ENCODE assay signal across 10 mouse cellular contexts in the genomic region with DNA sequence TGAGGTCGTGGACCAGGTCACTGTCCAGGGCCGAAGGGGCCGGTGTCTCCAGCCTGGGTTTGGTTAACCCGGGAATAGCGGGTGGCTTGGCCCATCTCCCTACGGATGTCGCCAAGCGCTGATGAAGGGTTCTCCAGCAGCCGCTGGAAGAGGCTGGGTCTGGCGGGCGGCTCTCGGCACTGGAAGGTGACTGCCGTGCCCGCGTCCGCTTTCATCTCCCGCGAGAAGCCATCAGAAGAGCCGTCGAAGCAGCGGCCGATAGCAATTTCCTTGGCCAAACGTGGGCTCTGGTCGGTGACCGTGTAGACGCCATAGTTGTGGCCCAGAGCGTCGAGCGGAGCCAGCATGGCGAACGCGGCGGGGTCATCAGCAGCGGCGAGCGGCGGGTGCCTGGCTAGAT. TPM values are rescaled to one million over a fixed set of nuclear protein-coding genes. Genes with fewer than 3 reads are reported as not detected.
DNase-seq lines count a peak whose midpoint lies in the region; ATAC-seq and TF ChIP-seq lines count a peak whose summit lies in the region.
"Had no signal": no experiment of that assay in that cellular context is flagged by ENCODE, and none has a peak within 500 bp of the region (broad histone marks: within the 10 kb centered on the region; RNA-seq: fewer than 3 reads in every experiment).

No protein-coding gene starts in this region.

- DNase-seq in lung, embryonic 14.5 days = no peak
- DNase-seq in lung, adult 2 months = no peak
- no peak for DNase-seq in ovary, postnatal 10 days (ENCODE audit: low spot score)
- DNase-seq in frontal cortex, postnatal 36 days (ENCODE audit: low spot score in 2 of 2) = no peak
- DNase-seq: heart, adult 2 months; left cerebral cortex, postnatal 4 days had no signal

- H3K9me3 ChIP-seq in lung, embryonic 14.5 days (ENCODE audit: low read depth, low read length) = no peaks in the 10 kb centered on the region; the same call in 1 of the 2 replicates
- H3K9me3 ChIP-seq in forebrain, embryonic 12.5 days = 0 out of 2 replicates have a peak, but pooled peaks cover 3% of the 10 kb centered on the region
- no peaks in the 10 kb centered on the region for H3K9me3 ChIP-seq in limb, embryonic 12.5 days
- no peaks in the 10 kb centered on the region for H3K9me3 ChIP-seq in stomach, embryonic 15.5 days

- peak overlapping the region; percentile 61 for H3K4me2 ChIP-seq in lung, embryonic 14.5 days
- peak overlapping the region; percentile 53 for H3K4me2 ChIP-seq in forebrain, embryonic 12.5 days
- peak overlapping the region; percentile 56 for H3K4me2 ChIP-seq in limb, embryonic 12.5 days
- peak overlapping the region; percentile 75 for H3K4me2 ChIP-seq in stomach, embryonic 15.5 days

- WGBS in lung, embryonic 14.5 days = 7% methylated on average over 37 of the region's 37 CpGs
- WGBS in lung, adult 2 months = 16% methylated on average over 37 of the region's 37 CpGs
- 12% methylated on average over 37 of the region's 37 CpGs for WGBS in forebrain, embryonic 12.5 days
- WGBS in limb, embryonic 12.5 days = 9% methylated on average over 37 of the region's 37 CpGs
- WGBS in stomach, embryonic 15.5 days = 11% methylated on average over 37 of the region's 37 CpGs

- TF ChIP-seq POLR2A in lung, adult 2 months (IDR thresholded peaks at IDR 0.05; ENCODE audit: borderline replicate concordance, extremely low read depth, low read depth, low read length) = no peak

- H3K4me1 ChIP-seq in lung, embryonic 14.5 days (ENCODE audit: insufficient read depth) = no peaks in the 10 kb centered on the region
- peaks cover 6% of the 10 kb centered on the region for H3K4me1 ChIP-seq in lung, adult 2 months (ENCODE audit: control insufficient read depth, insufficient read depth, low read length)
- peaks cover 19% of the 10 kb centered on the region for H3K4me1 ChIP-seq in forebrain, embryonic 12.5 days
- H3K4me1 ChIP-seq in limb, embryonic 12.5 days (replicated peaks) = peaks cover 16% of the 10 kb centered on the region
- H3K4me1 ChIP-seq in stomach, embryonic 15.5 days = peaks cover 20% of the 10 kb centered on the region

- TF ChIP-seq CTCF in lung, embryonic 14.5 days (IDR thresholded peaks at IDR 0.05; ENCODE audit: low read depth) = no peak
- TF ChIP-seq CTCF in lung, adult 2 months (IDR thresholded peaks at IDR 0.05; ENCODE audit: insufficient read depth, low read length) = no peak

- no peaks in the 10 kb centered on the region for H3K36me3 ChIP-seq in lung, embryonic 14.5 days (ENCODE audit: insufficient read depth)
- no peaks in the 10 kb centered on the region for H3K36me3 ChIP-seq in forebrain, embryonic 12.5 days (replicated peaks)
- H3K36me3 ChIP-seq in limb, embryonic 12.5 days = no peaks in the 10 kb centered on the region
- no peaks in the 10 kb centered on the region for H3K36me3 ChIP-seq in stomach, embryonic 15.5 days

- H3K27ac ChIP-seq in lung, embryonic 14.5 days (ENCODE audit: low read depth) = no peak overlapping the region
- H3K27ac ChIP-seq in forebrain, embryonic 12.5 days = no peak overlapping the region
- no peak overlapping the region for H3K27ac ChIP-seq in limb, embryonic 12.5 days
- H3K27ac ChIP-seq in stomach, embryonic 15.5 days = no peak overlapping the region
- H3K27ac ChIP-seq: heart, adult 2 months had no signal

- peak overlapping the region; percentile 40 for H3K4me3 ChIP-seq in lung, embryonic 14.5 days (ENCODE audit: low read depth, low read length)
- no peak overlapping the region for H3K4me3 ChIP-seq in lung, adult 2 months (replicated peaks; ENCODE audit: extremely low read depth, low read depth, low read length)
- H3K4me3 ChIP-seq in forebrain, embryonic 12.5 days (replicated peaks) = peak overlapping the region; percentile 41
- H3K4me3 ChIP-seq in limb, embryonic 12.5 days (replicated peaks) = peak overlapping the region; percentile 41
- peak overlapping the region; percentile 35 for H3K4me3 ChIP-seq in stomach, embryonic 15.5 days (replicated peaks)
- H3K4me3 ChIP-seq: heart, adult 2 months had no signal

- no peak for ATAC-seq in lung, embryonic 14.5 days (ENCODE audit: insufficient read depth)
- no peak for ATAC-seq in forebrain, embryonic 12.5 days (ENCODE audit: low FRiP score)
- ATAC-seq in limb, embryonic 12.5 days (ENCODE audit: insufficient number of reproducible peaks, insufficient read depth, low FRiP score, low TSS enrichment, low read depth) = no peak
- ATAC-seq in stomach, embryonic 15.5 days (ENCODE audit: insufficient read depth, low FRiP score, low read depth) = no peak
- ATAC-seq: Patski had no signal

- H3K27me3 ChIP-seq in lung, embryonic 14.5 days (ENCODE audit: insufficient read depth, low read length) = peaks cover 69% of the 10 kb centered on the region
- H3K27me3 ChIP-seq in forebrain, embryonic 12.5 days = peaks cover 96% of the 10 kb centered on the region
- H3K27me3 ChIP-seq in limb, embryonic 12.5 days = peaks cover 100% of the 10 kb centered on the region
- H3K27me3 ChIP-seq in stomach, embryonic 15.5 days (replicated peaks) = peaks cover 76% of the 10 kb centered on the region

- no peak overlapping the region for H3K9ac ChIP-seq in lung, embryonic 14.5 days
- no peak overlapping the region; the same call in 1 of the 2 replicates for H3K9ac ChIP-seq in forebrain, embryonic 12.5 days
- H3K9ac ChIP-seq in limb, embryonic 12.5 days (replicated peaks) = no peak overlapping the region
- H3K9ac ChIP-seq in stomach, embryonic 15.5 days = no peak overlapping the region

RNA-seq across cellular contexts. Expression of gene Cilp2, which starts 6.6 kb away (rescaled TPM):
- polyA plus RNA-seq in lung, embryonic 14.5 days (2014; fragmentation: Nextera tagmentation; extraction: Ambion mirVana) = 0.25 and 0.31 TPM in 2 replicates
- polyA plus RNA-seq in lung, adult 2 months (2012; rRNA removed) = 3.1 TPM in 2 replicates
- 0.77 and 1.1 TPM in 2 replicates for polyA plus RNA-seq in forebrain, embryonic 12.5 days (2016; fragmentation: Nextera tagmentation; extraction: Ambion mirVana)
- 0.78 and 0.79 TPM in 2 replicates for polyA plus RNA-seq in limb, embryonic 12.5 days (2016; fragmentation: Nextera tagmentation; extraction: Ambion mirVana)
- polyA plus RNA-seq in stomach, embryonic 15.5 days (2015; fragmentation: Nextera tagmentation; extraction: Ambion mirVana) = 0.83 and 0.95 TPM in 2 replicates

RNA-seq across cellular contexts. Expression of gene Tssk6, which starts 21.1 kb away (rescaled TPM):
- polyA plus RNA-seq in lung, embryonic 14.5 days (2014; fragmentation: Nextera tagmentation; extraction: Ambion mirVana) = 3.8 and 4.3 TPM in 2 replicates
- polyA plus RNA-seq in lung, adult 2 months (2012; rRNA removed) = 0.70 and 1.0 TPM in 2 replicates
- 4.2 and 4.3 TPM in 2 replicates for polyA plus RNA-seq in forebrain, embryonic 12.5 days (2016; fragmentation: Nextera tagmentation; extraction: Ambion mirVana)
- 6.2 and 7.3 TPM in 2 replicates for polyA plus RNA-seq in limb, embryonic 12.5 days (2016; fragmentation: Nextera tagmentation; extraction: Ambion mirVana)
- 3.1 and 3.9 TPM in 2 replicates for polyA plus RNA-seq in stomach, embryonic 15.5 days (2015; fragmentation: Nextera tagmentation; extraction: Ambion mirVana)

RNA-seq across cellular contexts. Expression of gene Ndufa13, which starts 21.5 kb away (rescaled TPM):
- polyA plus RNA-seq in lung, embryonic 14.5 days (2014; fragmentation: Nextera tagmentation; extraction: Ambion mirVana) = 163 and 171 TPM in 2 replicates
- polyA plus RNA-seq in lung, adult 2 months (2012; rRNA removed) = 96.8 and 103 TPM in 2 replicates
- polyA plus RNA-seq in forebrain, embryonic 12.5 days (2016; fragmentation: Nextera tagmentation; extraction: Ambion mirVana) = 165 and 168 TPM in 2 replicates
- 171 and 172 TPM in 2 replicates for polyA plus RNA-seq in limb, embryonic 12.5 days (2016; fragmentation: Nextera tagmentation; extraction: Ambion mirVana)
- 183 and 190 TPM in 2 replicates for polyA plus RNA-seq in stomach, embryonic 15.5 days (2015; fragmentation: Nextera tagmentation; extraction: Ambion mirVana)

RNA-seq across cellular contexts. Expression of gene Yjefn3, which starts 21.7 kb away (rescaled TPM):
- polyA plus RNA-seq in lung, embryonic 14.5 days (2014; fragmentation: Nextera tagmentation; extraction: Ambion mirVana) = 3.6 and 4.3 TPM in 2 replicates
- 3.5 and 5.3 TPM in 2 replicates for polyA plus RNA-seq in lung, adult 2 months (2012; rRNA removed)
- 7.0 and 9.8 TPM in 2 replicates for polyA plus RNA-seq in forebrain, embryonic 12.5 days (2016; fragmentation: Nextera tagmentation; extraction: Ambion mirVana)
- 6.0 and 7.4 TPM in 2 replicates for polyA plus RNA-seq in limb, embryonic 12.5 days (2016; fragmentation: Nextera tagmentation; extraction: Ambion mirVana)
- 2.8 and 4.1 TPM in 2 replicates for polyA plus RNA-seq in stomach, embryonic 15.5 days (2015; fragmentation: Nextera tagmentation; extraction: Ambion mirVana)

RNA-seq across cellular contexts. Expression of gene Pbx4, which starts 48.5 kb away (rescaled TPM):
- 7.1 and 9.4 TPM in 2 replicates for polyA plus RNA-seq in lung, embryonic 14.5 days (2014; fragmentation: Nextera tagmentation; extraction: Ambion mirVana)
- 4.2 and 5.5 TPM in 2 replicates for polyA plus RNA-seq in lung, adult 2 months (2012; rRNA removed)
- 51.2 and 54.0 TPM in 2 replicates for polyA plus RNA-seq in forebrain, embryonic 12.5 days (2016; fragmentation: Nextera tagmentation; extraction: Ambion mirVana)
- polyA plus RNA-seq in limb, embryonic 12.5 days (2016; fragmentation: Nextera tagmentation; extraction: Ambion mirVana) = 7.5 and 10.0 TPM in 2 replicates
- 4.4 and 5.9 TPM in 2 replicates for polyA plus RNA-seq in stomach, embryonic 15.5 days (2015; fragmentation: Nextera tagmentation; extraction: Ambion mirVana)
